Mouse (Mus musculus): Measurements from ENCODE around the gene Ddx27.

Gene Ddx27

GRCm38 (mm10) chr2:167063906-167064496, 49.0 kb downstream of the Ddx27 start:
- DNase-seq: no peak

GRCm38 (mm10) chr2:167064601-167065295, 49.8 kb downstream of the Ddx27 start:
- DNase-seq: no peak

GRCm38 (mm10) chr2:167066031-167066430, 51.0 kb downstream of the Ddx27 start:
- no peak for DNase-seq

- DNase-seq: no peak
Observed at GRCm38 (mm10) chr2:167066528-167067516, 51.8 kb downstream of the Ddx27 start.

DNA sequence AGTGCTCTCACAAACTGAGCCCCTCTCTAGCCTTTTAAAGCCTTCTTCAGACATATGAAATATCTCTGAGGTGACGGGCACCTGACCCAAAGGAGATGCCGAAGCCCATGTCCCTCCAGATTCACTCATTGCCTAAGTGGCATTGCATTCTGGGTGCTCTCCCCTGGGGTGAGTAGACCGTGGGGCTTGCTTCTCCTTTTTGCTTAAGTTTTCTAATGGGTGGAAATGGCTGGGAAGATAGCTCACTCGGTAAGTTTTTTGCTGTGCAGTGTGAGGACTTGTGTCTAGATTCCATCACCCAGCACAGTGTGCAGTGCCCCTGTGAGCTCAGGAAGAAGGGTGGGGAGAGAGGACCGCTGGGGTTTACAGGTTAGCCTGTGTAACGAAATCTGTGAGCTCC, 52.6 kb downstream of the Ddx27 start:
- no peak for DNase-seq

DNA sequence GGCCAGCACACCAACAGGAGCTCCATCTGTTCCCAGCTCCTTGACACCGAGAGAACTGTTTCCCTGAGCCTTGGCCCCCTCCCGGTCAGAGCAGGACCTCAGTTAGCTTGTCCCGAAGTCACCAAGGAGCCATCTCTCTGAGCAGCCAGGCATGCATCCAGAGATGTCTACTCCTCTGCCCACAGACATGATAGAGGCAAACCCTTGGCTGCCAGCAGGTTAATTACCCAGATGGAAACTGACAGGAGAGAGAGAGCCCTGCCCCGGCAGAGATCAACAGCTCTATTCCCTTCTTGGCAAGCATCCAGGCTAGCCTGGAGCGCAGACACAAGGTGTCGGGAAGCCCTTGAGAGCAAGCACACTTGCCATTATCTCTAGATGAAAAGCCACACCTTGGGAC, 55.3 kb downstream of the Ddx27 start:
- no peak for DNase-seq

DNA sequence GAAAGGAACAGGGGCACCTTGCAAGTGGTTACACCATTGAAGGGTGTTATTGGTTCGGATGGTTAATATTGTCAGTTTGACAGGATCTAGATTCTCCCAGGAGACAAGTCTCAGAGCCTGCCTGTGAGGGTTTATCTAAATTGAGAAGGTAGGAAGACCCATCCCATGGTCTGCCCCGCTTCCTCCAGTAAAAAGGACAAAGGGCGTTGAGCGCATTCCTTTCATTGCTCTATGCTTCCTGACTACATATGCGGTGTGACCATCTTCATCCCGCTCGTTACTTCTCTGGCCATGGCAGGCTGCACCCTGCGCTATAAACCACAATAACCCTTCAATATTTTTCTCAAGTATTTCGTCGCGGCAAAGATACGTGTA, 56.3 kb downstream of the Ddx27 start:
- DNase-seq: no peak

DNA sequence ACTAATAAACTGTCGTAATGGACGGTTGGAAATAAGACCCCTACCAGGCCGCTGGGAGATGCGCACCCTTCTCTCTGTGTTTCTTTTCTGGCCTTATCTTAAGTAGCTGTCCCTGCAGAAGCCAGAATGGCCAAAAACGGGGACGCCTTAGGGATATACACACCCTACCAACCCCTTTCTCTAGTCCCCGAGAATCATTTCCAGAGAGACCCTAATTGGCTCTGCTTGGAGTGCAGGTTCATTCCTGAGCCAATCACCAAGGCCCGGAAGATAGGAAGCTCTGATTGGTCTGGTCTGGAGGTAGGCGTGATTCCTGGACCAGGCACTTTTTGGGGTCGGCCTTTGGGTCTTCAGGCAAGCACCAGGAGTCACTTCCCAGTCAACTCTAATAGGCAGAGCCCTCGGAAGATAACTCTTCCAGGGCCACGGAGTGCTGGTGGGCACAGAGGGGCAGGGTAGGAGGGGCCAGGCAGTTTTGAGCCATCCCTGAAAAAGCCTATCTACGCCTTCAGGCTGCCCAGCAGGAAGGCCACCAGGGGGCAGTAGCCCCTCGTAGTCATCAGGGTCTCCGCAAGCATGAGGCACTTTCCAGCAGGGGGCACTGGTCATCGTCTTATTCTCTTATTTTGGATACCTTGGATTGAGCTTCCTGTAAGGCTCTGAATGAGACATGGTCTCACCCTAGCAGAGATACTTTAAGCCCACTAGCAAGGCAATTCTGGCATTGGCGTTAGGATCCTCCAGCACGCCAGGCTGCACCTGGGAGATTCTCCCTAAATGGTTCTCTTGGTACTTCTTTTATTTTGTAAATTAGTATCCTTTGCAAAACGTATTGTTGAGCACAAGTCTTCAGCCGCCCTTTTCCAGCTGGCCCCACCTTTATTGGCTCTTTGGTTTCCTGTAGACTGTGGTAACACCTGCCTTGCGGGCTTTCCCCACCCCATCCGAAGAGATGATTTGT, 56.9 kb downstream of the Ddx27 start:
- DNase-seq: peak; percentile 99

GRCm38 (mm10) chr2:167074587-167074986, 59.6 kb downstream of the Ddx27 start:
- DNase-seq: no peak

- DNase-seq: no peak
Observed at GRCm38 (mm10) chr2:167076352-167076751, 61.4 kb downstream of the Ddx27 start.

DNA sequence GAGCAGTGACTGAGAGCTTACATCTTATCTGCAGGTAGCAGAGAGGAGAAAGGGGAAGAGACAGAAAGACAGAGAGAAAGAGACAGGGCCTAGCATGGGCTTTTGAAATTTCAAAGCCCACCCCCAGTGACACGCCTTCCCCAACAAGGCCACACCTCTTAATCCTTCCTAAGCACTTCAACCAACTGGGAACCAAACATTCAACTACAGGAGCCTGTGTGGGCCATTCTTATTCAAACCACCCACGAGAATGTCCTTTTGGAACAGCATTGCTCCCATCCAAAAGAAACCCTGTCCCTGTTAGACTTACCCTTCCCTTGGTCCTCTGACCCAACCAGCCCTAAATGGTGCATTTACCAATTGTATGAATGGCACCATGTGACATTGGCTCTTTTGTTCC, 61.8 kb downstream of the Ddx27 start:
- no peak for DNase-seq

- DNase-seq: no peak
Observed at GRCm38 (mm10) chr2:167077199-167077962, 62.4 kb downstream of the Ddx27 start.

DNA sequence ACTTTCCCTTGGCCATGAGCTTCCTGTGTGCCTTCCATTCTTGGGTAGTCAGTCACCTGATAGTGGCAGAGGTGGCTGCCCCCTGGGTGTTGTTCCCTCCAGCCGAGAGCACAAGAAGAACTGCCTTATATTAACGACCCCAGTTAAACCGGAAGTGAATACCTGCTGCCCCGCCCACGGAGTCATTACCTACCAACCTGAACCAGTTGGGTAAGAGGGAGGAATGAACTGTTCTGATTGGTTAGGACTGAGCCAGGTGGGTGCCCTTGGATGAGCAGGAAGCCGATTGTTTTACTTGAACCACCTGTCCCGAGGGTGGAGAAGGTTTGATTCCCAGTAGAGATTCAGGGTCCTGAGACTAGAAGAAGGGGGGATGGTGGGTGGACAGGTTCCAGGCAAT, 63.5 kb downstream of the Ddx27 start:
- DNase-seq: no peak

DNA sequence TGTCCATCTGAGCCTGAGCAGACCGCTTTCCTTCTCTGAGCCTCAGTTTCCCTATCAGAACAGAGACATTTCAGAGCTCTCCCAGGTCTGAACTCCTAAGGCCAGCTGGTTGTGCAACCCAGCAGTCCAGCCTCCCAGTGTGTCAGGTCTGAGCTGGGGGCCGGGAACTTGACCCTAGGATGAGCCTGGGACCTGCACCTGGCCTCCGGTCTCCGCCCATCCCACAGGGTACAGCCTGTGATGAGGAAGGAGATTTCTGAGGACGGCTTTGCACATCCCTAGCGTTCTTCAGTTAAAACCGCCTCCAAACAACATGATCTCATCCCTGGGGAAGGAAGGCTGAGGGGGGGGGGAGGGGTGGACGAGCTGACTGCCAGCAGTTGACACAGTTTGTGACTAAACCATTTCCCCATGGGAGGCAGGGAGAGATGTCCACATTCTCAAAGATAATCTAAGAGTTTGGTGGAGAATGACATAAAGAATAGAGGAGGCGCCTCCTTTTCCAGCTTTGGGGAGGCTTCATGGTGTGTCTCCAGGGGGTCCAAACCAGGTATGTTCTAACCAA, 64.0 kb downstream of the Ddx27 start:
- DNase-seq: no peak

DNA sequence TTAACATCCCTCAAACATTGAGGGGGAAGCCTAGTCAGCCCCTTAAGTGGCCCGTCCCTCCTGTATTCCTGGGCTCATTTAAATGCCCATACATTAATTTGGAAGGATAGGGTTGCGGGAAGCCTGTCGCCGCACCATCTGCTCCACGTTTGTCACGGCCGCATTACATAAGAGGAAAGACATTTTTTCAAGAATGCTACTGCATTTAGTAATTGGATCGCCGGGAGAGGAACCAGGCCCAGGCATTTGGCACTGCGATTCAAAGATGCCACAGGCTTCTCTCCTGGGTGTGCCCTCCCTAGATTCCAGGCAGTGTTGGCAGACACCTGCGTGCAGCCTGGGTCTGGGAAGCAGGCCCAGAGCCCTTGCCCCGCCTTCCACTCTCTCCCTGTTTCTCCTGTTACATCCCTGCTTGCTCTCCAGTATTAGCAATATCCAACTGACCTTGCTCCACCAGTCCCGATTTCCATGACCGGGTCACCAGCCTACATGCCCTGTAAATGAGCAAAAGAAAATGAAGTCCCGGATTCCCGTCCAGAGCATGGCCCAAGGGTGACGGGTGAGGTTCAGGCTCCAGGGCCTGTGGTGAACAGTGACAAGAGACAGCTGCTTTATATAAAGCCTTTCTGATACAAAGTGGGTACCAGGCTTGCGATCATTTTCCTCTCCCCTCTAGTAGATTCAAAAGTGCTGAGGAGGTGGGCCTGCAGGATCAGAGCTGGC, 64.7 kb downstream of the Ddx27 start:
- DNase-seq: peak; percentile 49

DNA sequence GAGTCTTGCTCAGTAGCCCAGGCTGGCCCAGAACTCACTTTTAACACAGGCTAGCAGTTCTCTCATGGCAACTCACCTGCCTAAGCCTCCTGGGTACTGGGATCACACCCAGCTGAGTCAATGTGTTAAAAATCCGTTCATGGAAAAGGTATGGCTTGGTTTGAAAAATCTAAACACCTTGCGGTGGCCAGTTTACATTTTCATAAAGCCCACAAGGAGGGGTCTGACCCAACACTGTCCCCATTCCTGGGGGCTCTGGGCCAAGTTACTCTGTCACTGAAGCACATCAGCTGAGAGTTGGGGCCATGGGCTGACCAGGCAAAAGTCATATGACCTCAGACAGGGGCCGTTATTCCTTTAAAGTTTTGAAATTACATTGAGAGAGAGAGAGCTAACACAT, 65.4 kb downstream of the Ddx27 start:
- no peak for DNase-seq

GRCm38 (mm10) chr2:167081135-167081534, 66.1 kb downstream of the Ddx27 start:
- DNase-seq: no peak

GRCm38 (mm10) chr2:167081639-167082038, 66.6 kb downstream of the Ddx27 start:
- peak; percentile 36 for DNase-seq
